Mouse (Mus musculus) limb, embryonic 15.5 days (tissue): ENCODE data around the gene Amy1. TPM values are rescaled to one million over a fixed set of nuclear protein-coding genes. Genes with fewer than 3 reads are reported as not detected.
"Not testable (repeated sequence)": the region's sequence is repeated elsewhere in the genome, so short reads cannot be mapped to it uniquely, and the experiment has no call there.

ENCODE experiments used
- ATAC-seq: fragments of 200-750 bp; cut with Nextera tagmentation; 2 replicates; pipeline ENCODE4 v1.8.0; 2017; ENCODE audit warnings: low read depth, moderate TSS enrichment; ENCODE audit not compliant: insufficient number of reproducible peaks, low FRiP score, low TSS enrichment
- H3K27ac ChIP-seq: fragments of 300-500 bp; sonication (generic); 2 replicates; pipeline ENCODE4 v1.5.1; 2015; ENCODE audit warnings: moderate library complexity, mild to moderate bottlenecking, inconsistent platforms
- H3K27me3 ChIP-seq: fragments of 300-500 bp; sonication (generic); 2 replicates; pipeline ENCODE4 v1.6.1; 2015; ENCODE audit warnings: inconsistent platforms
- H3K36me3 ChIP-seq: fragments of 300-500 bp; sonication (generic); 2 replicates; pipeline ENCODE4 v1.6.1; 2015; ENCODE audit warnings: inconsistent platforms
- H3K4me1 ChIP-seq: fragments of 300-500 bp; sonication (generic); 2 replicates; pipeline ENCODE4 v1.6.1; 2015; ENCODE audit warnings: inconsistent platforms
- H3K4me2 ChIP-seq: fragments of 300-500 bp; sonication (generic); 2 replicates; pipeline ENCODE4 v1.6.1; 2015; ENCODE audit warnings: mild to moderate bottlenecking, inconsistent platforms
- H3K4me3 ChIP-seq: fragments of 300-500 bp; sonication (generic); 2 replicates; pipeline ENCODE4 v1.5.1; 2015; ENCODE audit warnings: mild to moderate bottlenecking, inconsistent platforms
- H3K9ac ChIP-seq: fragments of 300-500 bp; sonication (generic); 2 replicates; pipeline ENCODE4 v1.6.1; 2015; ENCODE audit warnings: inconsistent platforms
- H3K9me3 ChIP-seq: fragments of 300-500 bp; sonication (generic); 2 replicates; pipeline ENCODE4 v1.6.1; 2016; ENCODE audit warnings: inconsistent platforms
- WGBS: fragments of 180-500 bp; shearing (Covaris S2); methylation state at CpG from one replicate; pipeline ENCODE4 v1.1.7; 2015; 5-methylcytosine and 5-hydroxymethylcytosine counted together
- polyA plus RNA-seq: library from polyadenylated mRNA; unstranded; fragments of >200 nt; fragmentation: Nextera tagmentation; extraction: Ambion mirVana; gene quantifications from 2 replicates; pipeline ENCODE4 v1.2.1, GENCODE M21; 2015

Amy1 gene
- 1.4 and 1.9 TPM in 2 replicates for polyA plus RNA-seq

DNA sequence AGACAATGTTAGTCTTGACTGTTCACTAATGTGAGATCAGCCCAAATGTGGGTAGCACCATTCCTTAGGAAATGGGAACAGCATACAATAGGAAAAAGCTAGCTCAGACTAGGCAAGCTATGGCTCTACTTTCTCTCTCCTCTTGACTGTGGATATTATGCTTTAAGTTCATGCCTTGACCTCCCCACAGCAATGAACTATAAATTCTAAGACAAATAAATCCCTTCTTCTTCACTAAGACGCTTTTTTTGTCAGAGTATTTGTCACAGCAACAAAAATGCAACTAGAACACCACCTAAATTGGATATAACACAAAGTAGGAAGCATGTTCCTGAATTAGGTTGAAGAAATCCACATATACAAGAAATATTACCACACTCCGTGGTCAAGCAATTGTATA is at the start of gene Amy1:
Gene Amy1 (minus strand): TSS at position 101 of the 400 bp plus-strand sequence.
- Histone ChIP-seq H3K4me2 (no peak within 1 kb of the TSS), H3K36me3 (peaks cover 11% of the 10 kb centered on the region), H3K4me1 (no peaks in the 10 kb centered on the region), H3K9me3 (no peaks in the 10 kb centered on the region), H3K27ac (no peak within 1 kb of the TSS), H3K4me3 (no peak within 1 kb of the TSS), H3K9ac (no peak within 1 kb of the TSS), H3K27me3 (no peaks in the 10 kb centered on the region)
- WGBS, result 88% methylated on average over 2 of the region's 2 CpGs
- no peak for ATAC-seq

DNA sequence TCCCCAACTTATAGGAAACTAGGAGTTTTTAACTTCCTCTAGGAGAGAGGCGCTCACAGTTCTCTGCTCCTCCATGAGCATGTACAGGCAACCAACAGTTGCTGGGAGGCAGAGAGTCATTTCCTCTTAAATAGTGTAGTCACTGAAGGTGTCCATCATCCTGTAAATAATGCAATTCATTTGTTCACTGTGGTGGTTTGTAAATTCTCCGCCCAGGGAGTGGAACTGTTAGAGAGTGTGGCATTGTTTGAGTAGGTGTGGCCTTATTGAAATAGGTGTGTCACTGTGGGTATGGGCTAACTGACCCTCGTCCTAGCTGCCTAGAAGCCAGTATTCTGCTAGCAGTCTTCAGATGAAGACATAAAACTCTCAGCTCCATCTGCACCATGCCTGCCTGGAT is 47.8 kb upstream of the Amy1 start:
- no peak overlapping the region for H3K9ac ChIP-seq
- no peaks in the 10 kb centered on the region for H3K9me3 ChIP-seq
- ATAC-seq, result no peak
- H3K4me1 ChIP-seq, result no peaks in the 10 kb centered on the region
- H3K27ac ChIP-seq, result no peak overlapping the region
- no peaks in the 10 kb centered on the region for H3K27me3 ChIP-seq
- H3K4me2 ChIP-seq, result no peak overlapping the region
- WGBS, result 80% methylated on average over 3 of the region's 3 CpGs
- no peak overlapping the region for H3K4me3 ChIP-seq
- H3K36me3 ChIP-seq, result no peaks in the 10 kb centered on the region

GRCm38 (mm10) chr3:113651386-113651785 is 44.9 kb upstream of the Amy1 start:
- not testable (repeated sequence) for H3K4me1 ChIP-seq, H3K27ac ChIP-seq, H3K9ac ChIP-seq, ATAC-seq, H3K9me3 ChIP-seq, H3K4me2 ChIP-seq, H3K36me3 ChIP-seq, H3K4me3 ChIP-seq, H3K27me3 ChIP-seq
- 25% methylated on average over 3 of the region's 3 CpGs for WGBS

- Histone ChIP-seq H3K36me3 (no peaks in the 10 kb centered on the region), H3K27ac (no peak overlapping the region), H3K4me3 (no peak overlapping the region), H3K9me3 (no peaks in the 10 kb centered on the region), H3K9ac (no peak overlapping the region), H3K4me1 (no peaks in the 10 kb centered on the region), H3K27me3 (no peaks in the 10 kb centered on the region), H3K4me2 (no peak overlapping the region)
- no peak for ATAC-seq
- 79% methylated on average over 1 of the region's 1 CpGs for WGBS
Observed at GRCm38 (mm10) chr3:113639545-113639944, 33.0 kb upstream of the Amy1 start.

DNA sequence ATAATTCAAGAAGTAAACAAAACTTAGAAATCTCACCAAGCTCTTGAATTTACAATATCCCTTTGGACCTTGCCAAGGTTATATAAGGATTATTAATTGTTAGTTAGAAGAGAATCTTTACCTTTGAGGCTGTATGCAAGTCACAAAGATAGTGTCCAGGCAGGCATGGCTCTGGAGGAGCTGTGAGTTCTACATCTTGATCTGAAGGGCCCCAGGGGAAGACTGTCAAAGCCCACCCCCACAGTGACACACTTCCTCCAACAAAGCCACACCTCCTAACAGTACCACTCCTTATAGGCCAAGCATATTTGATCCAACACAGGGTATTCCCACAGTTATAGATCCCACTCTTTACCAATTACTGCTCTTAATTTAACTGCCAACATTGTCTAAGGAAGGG is 27.7 kb upstream of the Amy1 start:
- Histone ChIP-seq H3K4me1 (0 out of 2 replicates have a peak, but pooled peaks cover 4% of the 10 kb centered on the region), H3K36me3 (no peaks in the 10 kb centered on the region)
- no peak for ATAC-seq

GRCm38 (mm10) chr3:113631611-113632010 is 25.1 kb upstream of the Amy1 start:
- Histone ChIP-seq H3K27me3 (no peaks in the 10 kb centered on the region), H3K27ac (no peak overlapping the region), H3K9me3 (no peaks in the 10 kb centered on the region), H3K4me2 (no peak overlapping the region), H3K4me1 (0 out of 2 replicates have a peak, but pooled peaks cover 4% of the 10 kb centered on the region), H3K9ac (no peak overlapping the region), H3K4me3 (no peak overlapping the region), H3K36me3 (peaks cover 4% of the 10 kb centered on the region; the same call in 1 of the 2 replicates)
- no peak for ATAC-seq

More for the DNA sequence above, 27.7 kb upstream of the Amy1 start:
- H3K27me3 ChIP-seq, result no peaks in the 10 kb centered on the region
- no peak overlapping the region for H3K4me3 ChIP-seq
- H3K4me2 ChIP-seq, result no peak overlapping the region
- H3K9me3 ChIP-seq, result no peaks in the 10 kb centered on the region
- no peak overlapping the region for H3K9ac ChIP-seq
- H3K27ac ChIP-seq, result no peak overlapping the region

- Histone ChIP-seq H3K9ac (peak overlapping the region; percentile 79), H3K27ac (peak overlapping the region; percentile 100), H3K4me2 (peak overlapping the region; percentile 65), H3K36me3 (peaks cover 9% of the 10 kb centered on the region), H3K27me3 (no peaks in the 10 kb centered on the region), H3K9me3 (no peaks in the 10 kb centered on the region), H3K4me1 (0 out of 2 replicates have a peak, but pooled peaks cover 4% of the 10 kb centered on the region), H3K4me3 (peak overlapping the region; percentile 72)
- ATAC-seq, result no peak
- 14% methylated on average over 13 of the region's 13 CpGs for WGBS
Observed at GRCm38 (mm10) chr3:113630564-113630963, 24.1 kb upstream of the Amy1 start.

DNA sequence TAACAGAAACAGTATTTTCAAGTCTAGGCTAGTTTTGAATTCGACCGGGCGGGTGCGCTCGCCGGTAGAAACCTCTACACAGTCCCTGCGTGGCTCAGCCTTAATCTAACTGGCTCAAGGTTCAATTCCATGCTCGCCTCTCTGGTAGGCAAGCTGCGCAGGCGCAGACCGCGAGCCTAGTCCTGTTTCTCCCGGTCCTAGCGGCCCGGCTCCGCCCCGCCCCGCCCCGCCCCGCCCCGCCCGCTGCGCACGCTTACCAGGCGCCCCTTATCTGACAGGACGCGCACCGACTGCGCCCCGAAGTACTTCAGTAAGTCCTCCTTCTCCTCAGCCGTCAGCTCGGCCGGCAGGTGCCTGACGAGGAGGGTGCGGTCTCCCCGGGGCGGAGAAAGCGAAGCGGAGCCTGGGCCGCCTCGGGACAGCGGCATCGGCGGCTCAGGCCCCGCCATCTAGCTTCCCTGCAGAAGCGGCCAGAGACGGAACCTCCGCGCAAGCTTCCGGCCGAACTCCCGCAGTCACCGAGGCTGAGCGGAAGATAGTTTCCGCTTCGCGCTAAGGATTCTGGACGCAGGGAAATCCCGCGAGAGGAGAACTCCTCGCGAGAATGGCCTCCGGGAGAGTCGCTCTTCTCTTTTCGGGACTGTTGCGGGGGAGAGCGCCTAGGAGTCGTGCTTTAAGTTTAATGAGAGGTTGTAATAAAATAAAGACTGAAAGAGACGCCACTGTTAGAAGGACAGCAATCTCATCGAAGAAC is 23.3 kb upstream of the Amy1 start, which contains the start of gene Rnpc3:
Gene Rnpc3 (minus strand): TSS at position 544 of the 754 bp plus-strand sequence.
- H3K9me3 ChIP-seq, result no peaks in the 10 kb centered on the region
- 0 out of 2 replicates have a peak, but pooled peaks cover 4% of the 10 kb centered on the region for H3K4me1 ChIP-seq
- peak within 1 kb of the TSS; percentile 79 for H3K9ac ChIP-seq
- peak within 1 kb of the TSS; percentile 72 for H3K4me3 ChIP-seq
- H3K36me3 ChIP-seq, result peaks cover 9% of the 10 kb centered on the region
- H3K27me3 ChIP-seq, result no peaks in the 10 kb centered on the region
- peak; percentile 98 for ATAC-seq
- WGBS, result under 1% methylated on average over 70 of the region's 70 CpGs
- H3K27ac ChIP-seq, result peak within 1 kb of the TSS; percentile 100
- peak within 1 kb of the TSS; percentile 65 for H3K4me2 ChIP-seq

DNA sequence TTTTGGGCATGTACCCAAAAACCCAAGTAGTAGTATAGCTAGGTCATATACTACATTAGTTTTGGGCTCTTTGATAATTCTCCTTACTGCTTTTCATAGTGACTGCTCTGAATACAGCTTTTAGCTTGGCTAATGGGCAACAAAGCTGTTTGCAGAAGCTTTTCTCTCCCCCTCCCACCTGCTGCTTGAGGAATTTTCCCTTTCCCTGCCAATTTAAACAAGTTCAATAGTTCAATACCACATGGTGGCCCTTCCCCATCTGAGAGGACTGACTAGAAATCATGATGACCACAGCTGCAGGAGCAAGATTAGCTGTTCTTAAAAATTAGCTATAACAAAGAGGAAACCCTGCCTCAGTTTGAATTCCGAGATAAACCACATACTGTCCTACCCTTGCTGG is 15.7 kb downstream of the Amy1 start:
- WGBS, result 81% methylated on average over 1 of the region's 1 CpGs
- no peak overlapping the region for H3K4me2 ChIP-seq
- ATAC-seq, result no peak
- no peaks in the 10 kb centered on the region for H3K4me1 ChIP-seq
- no peaks in the 10 kb centered on the region for H3K36me3 ChIP-seq
- H3K4me3 ChIP-seq, result no peak overlapping the region
- no peaks in the 10 kb centered on the region for H3K27me3 ChIP-seq
- no peaks in the 10 kb centered on the region for H3K9me3 ChIP-seq
- H3K27ac ChIP-seq, result no peak overlapping the region
- no peak overlapping the region for H3K9ac ChIP-seq

DNA sequence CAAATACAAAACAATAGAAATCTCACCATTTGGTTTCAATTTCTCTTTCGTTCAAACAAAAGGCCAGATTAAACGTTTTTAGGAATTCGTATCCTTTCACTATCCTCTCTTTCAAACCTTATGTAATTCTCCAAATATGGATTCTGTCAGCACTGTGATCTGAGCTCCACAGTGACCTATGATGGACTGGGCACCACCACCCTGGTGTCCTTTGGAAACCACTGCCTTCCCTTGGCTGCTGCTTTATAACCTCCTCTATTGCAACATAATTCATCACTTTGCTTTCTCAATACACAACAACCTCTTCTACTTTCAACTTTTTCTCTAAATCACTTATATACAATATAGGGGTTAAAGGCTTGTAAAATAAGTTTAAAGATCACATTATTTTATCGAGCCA is 31.9 kb downstream of the Amy1 start:
- Histone ChIP-seq H3K36me3 (no peaks in the 10 kb centered on the region), H3K9ac (no peak overlapping the region), H3K9me3 (no peaks in the 10 kb centered on the region), H3K4me3 (no peak overlapping the region), H3K27ac (no peak overlapping the region), H3K4me2 (no peak overlapping the region), H3K27me3 (no peaks in the 10 kb centered on the region), H3K4me1 (no peaks in the 10 kb centered on the region)
- no peak for ATAC-seq
- 69% methylated on average over 4 of the region's 4 CpGs for WGBS

- WGBS, result 72% methylated on average over 2 of the region's 2 CpGs
- H3K4me2 ChIP-seq, result no peak overlapping the region
- no peak overlapping the region for H3K4me3 ChIP-seq
- H3K9me3 ChIP-seq, result no peaks in the 10 kb centered on the region
- ATAC-seq, result no peak
- H3K27ac ChIP-seq, result no peak overlapping the region
- H3K9ac ChIP-seq, result no peak overlapping the region
- no peaks in the 10 kb centered on the region for H3K27me3 ChIP-seq
- H3K36me3 ChIP-seq, result no peaks in the 10 kb centered on the region
- H3K4me1 ChIP-seq, result no peaks in the 10 kb centered on the region
Observed at GRCm38 (mm10) chr3:113574138-113574537, 32.4 kb downstream of the Amy1 start.

- no peak for ATAC-seq
- WGBS, result 78% methylated on average over 3 of the region's 3 CpGs
- Histone ChIP-seq H3K27ac (no peak overlapping the region), H3K9ac (no peak overlapping the region), H3K27me3 (no peaks in the 10 kb centered on the region), H3K4me1 (no peaks in the 10 kb centered on the region), H3K4me2 (no peak overlapping the region), H3K9me3 (no peaks in the 10 kb centered on the region), H3K36me3 (no peaks in the 10 kb centered on the region), H3K4me3 (no peak overlapping the region)
Observed at GRCm38 (mm10) chr3:113572158-113572557, 34.3 kb downstream of the Amy1 start.
